Mouse (Mus musculus) G1E (cell line): ENCODE measurements around the gene Pou6f2.

Experiments
- CTCF ChIP-seq: IDR thresholded peaks from 2 replicates; pipeline ENCODE4 v1.5.1; 2012; ENCODE audit warnings: low read depth, low read length, inconsistent platforms, mixed read lengths
- GATA1 ChIP-seq: IDR thresholded peaks from 2 replicates; pipeline ENCODE4 v1.6.1; 2012; ENCODE audit warnings: borderline replicate concordance, low read length, inconsistent platforms, mixed read lengths
- GATA2 ChIP-seq: IDR thresholded peaks from 2 replicates; pipeline ENCODE4 v1.6.1; 2012; ENCODE audit warnings: low read depth, low read length, inconsistent platforms, borderline replicate concordance
- POLR2AphosphoS5 ChIP-seq: IDR thresholded peaks from 2 replicates; pipeline ENCODE4 v1.6.1; 2012; ENCODE audit warnings: low read depth, low read length, inconsistent platforms; ENCODE audit not compliant: insufficient replicate concordance
- TAL1 ChIP-seq: conservative IDR thresholded peaks from 2 replicates; pipeline ENCODE4 v1.6.1; 2012; ENCODE audit warnings: low read depth, low read length, inconsistent platforms, mixed read lengths

DNA sequence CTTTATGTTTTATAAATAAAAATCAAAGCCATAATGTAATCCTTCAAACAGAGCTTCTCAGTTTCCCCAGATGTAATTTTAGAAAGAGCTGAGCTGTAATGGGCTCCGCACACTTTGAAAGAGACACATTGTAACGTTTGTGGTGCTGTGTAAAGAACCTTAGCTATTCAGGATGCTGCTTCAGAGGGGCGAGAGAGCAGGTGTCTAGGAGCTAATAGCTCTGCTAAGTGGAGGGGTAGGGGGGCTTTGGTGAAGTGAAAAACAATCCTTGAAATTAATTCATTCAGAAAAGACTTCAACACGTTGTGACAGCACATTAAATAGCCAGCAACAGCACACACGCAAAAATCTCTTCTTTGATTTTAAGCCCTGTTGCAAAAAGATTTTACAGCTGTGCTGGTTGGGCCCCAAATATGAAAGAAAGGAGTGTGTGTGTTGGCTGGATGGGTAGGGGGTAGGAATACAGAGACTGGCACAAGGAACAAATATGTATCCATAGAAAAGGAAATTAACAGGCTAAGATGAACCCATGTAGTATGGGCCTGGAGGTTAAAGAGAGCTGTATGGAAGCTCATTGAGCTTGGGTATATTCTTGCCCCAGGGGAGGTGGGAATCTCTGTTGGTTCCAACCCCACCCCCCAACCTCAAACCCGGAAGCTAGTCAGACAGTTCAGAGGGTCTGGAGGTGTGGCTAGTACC lies 73.4 kb downstream of the Pou6f2 start:
- TF ChIP-seq CTCF (no peak), TAL1 (no peak), POLR2AphosphoS5 (no peak), GATA1 (no peak), GATA2 (no peak)
